Comparison of ENCODE assay signal across 8 mouse cellular contexts in the genomic region with DNA sequence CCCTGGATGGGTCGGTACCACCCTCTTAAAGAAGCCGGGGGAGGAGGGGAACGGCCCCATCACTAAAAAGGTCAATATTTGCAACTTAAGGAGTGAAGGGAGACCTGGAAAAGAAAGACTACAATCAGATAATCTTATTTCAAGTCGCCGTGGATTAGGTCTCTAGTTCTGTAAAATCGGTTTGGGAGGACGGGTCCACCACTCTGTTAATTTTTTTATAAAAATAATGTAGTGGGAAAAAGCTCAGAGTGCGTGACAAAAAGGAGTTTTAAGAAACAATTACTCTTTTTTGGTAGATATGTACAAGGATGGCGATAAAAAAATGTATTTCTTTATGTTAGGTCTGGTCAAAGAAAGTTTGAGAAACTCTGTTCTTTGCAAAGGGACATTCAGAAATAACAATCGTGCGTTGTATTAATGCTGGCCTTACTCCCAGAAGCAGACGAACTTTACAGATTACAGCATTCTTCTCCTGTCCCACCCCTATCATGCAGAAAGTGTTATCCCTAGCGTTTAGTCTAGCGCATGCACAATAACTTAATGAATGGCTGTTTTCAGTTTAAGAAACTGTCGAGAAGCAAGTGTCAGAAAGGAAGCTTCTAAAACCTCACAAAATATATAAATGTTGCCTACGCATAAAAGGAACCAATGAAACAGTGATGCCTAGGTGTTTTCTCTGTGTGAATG. TPM values are rescaled to one million over a fixed set of nuclear protein-coding genes. Genes with fewer than 3 reads are reported as not detected.
DNase-seq lines count a peak whose midpoint lies in the region; ATAC-seq and TF ChIP-seq lines count a peak whose summit lies in the region.

No protein-coding gene starts in this region.

- DNase-seq in heart, postnatal 25 days (ENCODE audit: low spot score) = no peak
- DNase-seq in G1E (ENCODE audit: low spot score) = no peak
- no peak for DNase-seq in urinary bladder, postnatal 4 days (ENCODE audit: low spot score in 2 of 2)
- no peak for DNase-seq in left cerebral cortex, postnatal 36 days (ENCODE audit: low spot score in 2 of 2)
- no peak for DNase-seq in frontal cortex, postnatal 36 days (ENCODE audit: low spot score in 2 of 2)

- TF ChIP-seq CTCF in G1E (IDR thresholded peaks at IDR 0.05; ENCODE audit: low read depth, low read length) = no peak

- H3K4me3 ChIP-seq in heart, embryonic 12.5 days = peak overlapping the region; percentile 88
- peak overlapping the region; percentile 96 for H3K4me3 ChIP-seq in G1E (ENCODE audit: low read depth, low read length)
- H3K4me3 ChIP-seq in forebrain, embryonic 16.5 days (replicated peaks; ENCODE audit: low read length) = peak overlapping the region; percentile 74
- peak overlapping the region; percentile 80 for H3K4me3 ChIP-seq in liver, embryonic 16.5 days (ENCODE audit: low read depth, low read length)

- peak overlapping the region; percentile 73 for H3K4me2 ChIP-seq in heart, embryonic 12.5 days
- peak overlapping the region; percentile 60 for H3K4me2 ChIP-seq in forebrain, embryonic 16.5 days (ENCODE audit: low read length)
- peak overlapping the region; percentile 83 for H3K4me2 ChIP-seq in liver, embryonic 16.5 days (ENCODE audit: low read depth, low read length)

- no peaks in the 10 kb centered on the region for H3K9me3 ChIP-seq in heart, embryonic 12.5 days (replicated peaks)
- no peaks in the 10 kb centered on the region for H3K9me3 ChIP-seq in G1E (replicated peaks)
- no peaks in the 10 kb centered on the region for H3K9me3 ChIP-seq in forebrain, embryonic 16.5 days (ENCODE audit: control insufficient read depth, low read length)
- no peaks in the 10 kb centered on the region for H3K9me3 ChIP-seq in liver, embryonic 16.5 days (replicated peaks; ENCODE audit: control insufficient read depth, low read length)

- no peak for ATAC-seq in heart, embryonic 12.5 days (ENCODE audit: insufficient number of reproducible peaks, low FRiP score)
- no peak for ATAC-seq in G1E (ENCODE audit: extremely low read depth, insufficient number of reproducible peaks, low FRiP score, poor library complexity, severe bottlenecking)
- no peak for ATAC-seq in forebrain, embryonic 16.5 days
- no peak for ATAC-seq in liver, embryonic 16.5 days (ENCODE audit: low read depth)

- peak overlapping the region; percentile 94 for H3K9ac ChIP-seq in heart, embryonic 12.5 days
- peak overlapping the region; percentile 83 for H3K9ac ChIP-seq in forebrain, embryonic 16.5 days (replicated peaks; ENCODE audit: low read depth, low read length)
- peak overlapping the region; percentile 80 for H3K9ac ChIP-seq in liver, embryonic 16.5 days (ENCODE audit: low read depth, low read length)

- intact Hi-C loops in heart, postnatal 25 days (cut with DNase I) = loop anchor here (10.0 kb wide), 1 partner anchor 159 kb away; no protein-coding TSS in a partner anchor
- intact Hi-C loops in left cerebral cortex, postnatal 36 days (cut with DNase I) = loop anchor here (5.0 kb wide), 1 partner anchor 38 kb away; no protein-coding TSS in a partner anchor

- WGBS in heart, embryonic 12.5 days = 21% methylated on average over 16 of the region's 16 CpGs
- WGBS in forebrain, embryonic 16.5 days = 6% methylated on average over 16 of the region's 16 CpGs
- WGBS in liver, embryonic 16.5 days (ENCODE audit: insufficient replicate concordance) = 16% methylated on average over 16 of the region's 16 CpGs

- no peaks in the 10 kb centered on the region for H3K27me3 ChIP-seq in heart, embryonic 12.5 days (replicated peaks)
- 0 out of 2 replicates have a peak, but pooled peaks cover 3% of the 10 kb centered on the region for H3K27me3 ChIP-seq in G1E (ENCODE audit: insufficient read depth, low read length)
- no peaks in the 10 kb centered on the region for H3K27me3 ChIP-seq in forebrain, embryonic 16.5 days (replicated peaks; ENCODE audit: control insufficient read depth, insufficient read depth, low read length)
- no peaks in the 10 kb centered on the region for H3K27me3 ChIP-seq in liver, embryonic 16.5 days (ENCODE audit: control insufficient read depth, insufficient read depth, low read depth, low read length)

- H3K4me1 ChIP-seq in heart, embryonic 12.5 days (replicated peaks) = peaks cover 16% of the 10 kb centered on the region
- peaks cover 32% of the 10 kb centered on the region for H3K4me1 ChIP-seq in G1E (ENCODE audit: insufficient read depth, low read depth, low read length)
- H3K4me1 ChIP-seq in forebrain, embryonic 16.5 days (replicated peaks; ENCODE audit: control insufficient read depth, insufficient read depth, low read length) = peaks cover 8% of the 10 kb centered on the region
- H3K4me1 ChIP-seq in liver, embryonic 16.5 days (ENCODE audit: control insufficient read depth, low read depth, low read length) = no peaks in the 10 kb centered on the region; the same call in 1 of the 2 replicates

- H3K36me3 ChIP-seq in heart, embryonic 12.5 days = no peaks in the 10 kb centered on the region
- H3K36me3 ChIP-seq in G1E (replicated peaks) = peaks cover 6% of the 10 kb centered on the region
- H3K36me3 ChIP-seq in forebrain, embryonic 16.5 days (ENCODE audit: control insufficient read depth, insufficient read depth) = no peaks in the 10 kb centered on the region
- no peaks in the 10 kb centered on the region for H3K36me3 ChIP-seq in liver, embryonic 16.5 days (ENCODE audit: control insufficient read depth, insufficient read depth)

- peak overlapping the region; percentile 97 for H3K27ac ChIP-seq in heart, embryonic 12.5 days (ENCODE audit: poor library complexity, severe bottlenecking)
- peak overlapping the region; percentile 95 for H3K27ac ChIP-seq in forebrain, embryonic 16.5 days (ENCODE audit: low read length)
- H3K27ac ChIP-seq in liver, embryonic 16.5 days (ENCODE audit: low read length) = peak overlapping the region; percentile 87

RNA-seq across cellular contexts. Expression of a gene that starts 0.6 kb away (rescaled TPM):
- 45.0 and 47.2 TPM in 2 replicates for polyA plus RNA-seq in heart, embryonic 12.5 days (2016; fragmentation: Nextera tagmentation; extraction: Ambion mirVana)
- total RNA-seq in heart, postnatal 25 days (2021) = 10 to 100 TPM; 87.4 to 92.2 TPM
- total RNA-seq in G1E (2014; fragmentation: Nextera tagmentation) = 15.8 and 20.7 TPM in 2 replicates
- 14.3 and 20.4 TPM in 2 replicates for total RNA-seq in G1E (2017)
- polyA plus RNA-seq in G1E (2012) = 42.0 and 49.7 TPM in 2 replicates
- 72.8 and 75.1 TPM in 2 replicates for polyA plus RNA-seq in forebrain, embryonic 16.5 days (2015; fragmentation: Nextera tagmentation; extraction: Ambion mirVana)
- polyA plus RNA-seq in liver, embryonic 16.5 days (2015; fragmentation: Nextera tagmentation; extraction: Ambion mirVana) = 28.4 and 29.5 TPM in 2 replicates
- 10 to 100 TPM; 46.4 to 53.1 TPM for total RNA-seq in left cerebral cortex, postnatal 36 days (2021)
